Mouse (Mus musculus): ENCODE measurements around the gene Gm26602. TPM values are rescaled to one million over a fixed set of nuclear protein-coding genes. Genes with fewer than 3 reads are reported as not detected.

Gene Gm26602
- 7.0 and 11.2 TPM in 2 replicates for total RNA-seq (2017)

DNA sequence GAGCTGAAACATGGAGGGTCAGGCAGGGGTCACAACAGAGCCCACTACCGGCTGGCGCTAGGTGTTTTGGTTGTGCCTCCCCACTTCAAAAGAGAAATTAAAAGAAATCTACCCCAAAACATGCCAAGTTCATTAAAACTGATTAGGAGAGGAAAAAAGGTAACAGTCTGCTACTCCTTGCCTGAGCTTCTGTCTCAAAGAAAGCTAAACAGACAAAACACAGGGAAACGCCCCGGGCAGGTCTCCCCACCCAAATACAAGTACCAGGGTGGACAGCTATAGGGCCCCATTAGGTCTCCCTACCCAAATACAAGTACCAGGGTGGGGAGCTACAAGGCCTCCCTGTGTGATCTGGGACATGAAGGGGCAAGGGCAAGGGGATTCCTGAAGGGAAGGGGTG lies at the start of gene Gm26602:
TSS of gene Gm26602 (plus strand) at position 301 of the 400 bp plus-strand sequence.
- ATAC-seq (replicated peaks; ENCODE audit: low read depth, poor library complexity, severe bottlenecking) = no peak

DNA sequence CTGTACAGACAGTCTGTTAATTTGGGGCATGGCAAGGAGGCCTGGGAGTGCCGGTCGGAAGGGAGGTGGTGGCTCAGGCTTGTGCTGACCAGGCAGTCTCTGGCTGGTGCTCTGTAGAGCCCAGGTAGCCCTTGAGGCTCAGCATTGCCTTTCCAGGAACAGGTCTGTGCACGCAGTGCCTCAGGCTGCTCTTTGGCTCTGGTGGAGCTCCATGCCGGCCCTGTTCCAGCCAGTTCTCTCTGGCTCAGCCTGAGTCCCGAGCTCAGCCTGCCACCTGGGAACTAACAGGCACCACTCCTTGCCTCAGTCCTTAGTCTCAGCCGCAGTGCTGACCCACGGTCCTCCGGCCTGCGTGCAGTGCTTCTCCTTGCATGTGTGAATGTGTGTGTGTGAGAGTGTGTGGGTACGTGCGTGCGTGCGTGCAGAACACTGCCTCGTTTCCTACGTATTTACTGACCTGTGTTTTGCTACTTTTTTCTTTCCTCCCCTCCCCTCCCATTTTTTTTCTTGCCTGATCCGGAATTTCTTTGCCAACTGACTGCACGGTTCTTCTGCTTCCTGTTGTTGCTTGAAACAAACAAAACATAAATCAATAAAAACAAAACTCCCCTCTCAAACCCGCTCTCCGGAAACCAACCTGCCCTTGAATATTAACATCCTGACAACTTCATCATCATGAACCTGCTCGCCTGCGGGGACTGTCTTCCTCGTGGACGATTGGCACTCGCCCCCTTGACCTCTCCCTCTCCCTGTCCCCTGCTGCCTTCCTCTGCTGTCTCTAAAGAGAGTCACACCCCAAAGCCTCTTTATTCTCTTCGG lies 49.2 kb upstream of the Gm26602 start:
- ATAC-seq (replicated peaks; ENCODE audit: low read depth, poor library complexity, severe bottlenecking) = no peak

DNA sequence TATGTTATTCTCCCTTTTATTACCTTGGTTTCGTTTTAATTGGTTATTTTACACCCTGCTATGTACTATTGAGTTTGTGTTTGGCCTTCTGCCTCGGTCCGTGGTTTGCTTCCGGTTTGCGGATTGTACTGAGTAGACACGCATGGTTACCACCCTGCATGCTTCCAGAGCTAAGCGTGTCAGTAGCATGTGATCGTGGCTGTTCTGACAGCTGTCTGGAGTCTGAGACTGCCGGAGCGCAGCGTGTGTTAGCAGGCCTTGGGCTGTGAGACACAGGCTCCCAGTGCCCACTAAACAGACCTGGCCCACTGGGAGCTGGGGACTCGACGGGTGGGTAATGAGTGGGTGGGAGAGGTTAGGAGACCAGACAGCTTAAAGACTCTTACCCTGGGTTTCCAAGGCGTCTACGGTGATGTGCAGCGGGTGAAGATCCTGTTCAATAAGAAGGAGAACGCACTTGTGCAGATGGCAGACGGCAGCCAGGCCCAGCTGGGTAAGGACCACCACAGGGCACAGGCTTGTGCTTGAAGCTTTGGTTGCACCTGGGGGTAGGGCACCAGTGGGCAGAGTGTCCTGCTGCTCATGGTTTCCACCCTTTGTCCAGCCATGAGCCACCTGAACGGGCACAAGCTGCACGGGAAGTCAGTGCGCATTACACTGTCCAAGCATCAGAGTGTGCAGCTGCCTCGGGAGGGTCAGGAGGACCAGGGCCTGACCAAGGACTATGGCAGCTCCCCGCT lies 48.4 kb upstream of the Gm26602 start:
- ATAC-seq (replicated peaks; ENCODE audit: low read depth, poor library complexity, severe bottlenecking) = no peak

DNA sequence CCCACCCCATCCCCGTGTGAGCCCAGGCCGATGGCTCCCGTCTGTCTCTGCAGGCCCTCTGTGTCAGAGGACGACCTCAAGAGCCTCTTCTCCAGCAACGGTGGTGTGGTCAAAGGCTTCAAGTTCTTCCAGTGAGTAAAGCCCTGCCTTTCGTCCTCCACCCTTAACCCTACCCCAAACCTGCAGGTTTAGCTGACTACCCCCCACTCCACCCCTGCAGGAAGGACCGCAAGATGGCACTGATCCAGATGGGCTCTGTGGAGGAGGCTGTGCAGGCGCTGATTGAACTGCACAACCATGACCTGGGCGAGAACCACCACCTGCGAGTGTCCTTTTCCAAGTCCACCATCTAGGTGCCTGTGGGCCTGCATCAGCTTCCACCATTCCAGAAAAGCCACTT lies 47.7 kb upstream of the Gm26602 start:
- ATAC-seq (replicated peaks; ENCODE audit: low read depth, poor library complexity, severe bottlenecking) = no peak

DNA sequence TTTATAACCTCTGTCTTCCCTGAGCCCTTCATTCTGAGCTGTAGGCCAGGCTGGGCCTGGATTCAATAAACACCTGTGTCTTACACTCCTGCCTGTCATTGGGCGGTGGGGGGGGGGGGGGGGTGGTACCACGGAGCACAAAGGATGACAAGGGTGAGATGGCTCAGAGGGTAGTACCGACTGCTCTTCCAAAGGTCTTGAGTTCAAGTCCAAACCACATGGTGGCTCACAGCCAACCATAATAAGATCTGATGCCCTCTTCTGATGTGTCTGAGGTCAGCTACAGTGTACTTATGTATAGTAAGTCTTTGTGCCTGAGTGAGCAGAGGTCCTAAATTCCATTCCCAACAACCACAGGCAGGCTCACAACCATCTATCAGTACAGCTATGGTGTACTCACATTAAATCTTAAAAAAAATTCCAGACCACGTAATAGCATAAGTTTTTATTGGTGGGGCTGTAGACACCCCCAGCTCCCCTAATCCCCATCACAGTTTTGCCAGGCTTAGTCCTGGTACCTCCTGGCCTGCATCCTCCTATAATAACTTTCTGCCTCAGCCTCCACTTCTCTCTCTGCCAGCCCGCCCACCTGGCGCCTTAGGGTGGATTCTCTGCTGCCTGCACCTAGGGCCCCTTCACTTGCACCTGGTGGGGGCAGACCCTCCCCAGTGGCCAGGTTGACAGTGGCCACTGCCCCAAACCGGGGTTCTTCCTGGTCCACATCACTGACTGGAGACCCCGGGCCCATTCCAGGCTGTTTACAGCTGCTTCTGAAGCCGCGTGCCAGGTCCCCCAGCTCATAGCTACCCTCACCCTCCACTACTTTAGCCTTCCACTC lies 46.1 kb upstream of the Gm26602 start:
- no peak for ATAC-seq (replicated peaks; ENCODE audit: low read depth, poor library complexity, severe bottlenecking)

DNA sequence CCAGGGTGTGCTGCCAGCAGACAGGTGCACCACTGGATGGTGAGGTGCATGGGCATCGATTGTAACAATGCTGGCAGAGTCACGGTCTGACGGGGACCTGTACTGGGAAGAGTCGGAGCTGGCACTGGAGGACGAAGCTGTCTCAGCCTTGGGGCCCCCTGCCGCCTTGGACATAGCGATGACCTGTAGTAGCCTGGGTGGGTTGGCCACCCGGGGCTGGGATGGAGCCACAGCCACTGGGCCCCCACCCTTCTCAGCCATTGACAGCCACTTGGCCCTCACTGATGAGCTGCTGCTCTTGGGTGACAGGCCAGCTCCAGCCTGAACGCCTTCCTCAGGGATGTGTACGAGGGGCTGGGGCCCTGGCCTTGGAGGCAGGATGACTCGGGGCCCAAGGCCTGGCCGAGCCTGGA lies 45.5 kb upstream of the Gm26602 start:
- no peak for ATAC-seq (replicated peaks; ENCODE audit: low read depth, poor library complexity, severe bottlenecking)

DNA sequence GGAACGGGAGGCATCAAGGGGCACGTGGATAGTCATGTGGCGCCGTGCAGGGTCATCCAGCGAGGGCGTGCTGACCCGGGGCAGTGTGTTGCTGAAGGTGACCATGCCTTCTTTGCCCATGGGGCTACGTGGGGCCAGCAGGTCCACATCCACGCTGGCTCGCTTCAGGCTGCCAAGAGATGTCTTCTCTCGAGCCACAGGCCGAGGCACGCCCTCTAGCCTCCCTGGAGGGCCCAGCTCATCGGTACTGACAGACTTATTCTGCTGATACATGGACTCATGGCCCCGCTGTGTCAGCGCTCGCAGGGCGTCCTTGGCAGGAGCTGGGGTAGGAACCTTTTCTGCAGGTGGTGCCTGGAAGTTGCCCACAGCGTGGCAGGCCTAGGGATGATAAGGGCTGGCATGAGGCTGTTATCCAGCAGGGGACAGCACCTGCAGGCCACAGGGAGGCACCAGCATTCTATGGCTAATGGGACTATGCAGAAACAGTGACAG lies 44.8 kb upstream of the Gm26602 start:
- ATAC-seq (replicated peaks; ENCODE audit: low read depth, poor library complexity, severe bottlenecking) = peak; percentile 48

DNA sequence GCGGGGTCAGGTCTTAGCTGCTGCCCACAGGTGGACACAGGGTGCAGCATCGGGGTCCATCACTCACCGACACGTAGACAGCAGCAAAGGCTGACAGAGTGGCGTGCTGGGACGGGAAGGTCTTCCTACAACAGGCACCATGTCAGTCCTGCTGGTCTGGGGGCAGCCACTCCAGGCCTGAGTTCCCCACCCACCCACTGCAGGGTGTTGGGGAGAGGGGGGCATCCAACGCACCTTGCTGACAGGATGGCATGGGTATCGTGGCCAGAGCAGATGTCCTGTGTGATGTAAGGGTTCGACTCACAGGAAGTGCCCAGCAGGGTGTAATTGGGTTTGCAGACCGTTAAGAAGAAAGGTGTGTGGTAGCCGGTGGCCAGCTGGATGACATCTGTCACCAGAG lies 44.1 kb upstream of the Gm26602 start:
- no peak for ATAC-seq (replicated peaks; ENCODE audit: low read depth, poor library complexity, severe bottlenecking)

DNA sequence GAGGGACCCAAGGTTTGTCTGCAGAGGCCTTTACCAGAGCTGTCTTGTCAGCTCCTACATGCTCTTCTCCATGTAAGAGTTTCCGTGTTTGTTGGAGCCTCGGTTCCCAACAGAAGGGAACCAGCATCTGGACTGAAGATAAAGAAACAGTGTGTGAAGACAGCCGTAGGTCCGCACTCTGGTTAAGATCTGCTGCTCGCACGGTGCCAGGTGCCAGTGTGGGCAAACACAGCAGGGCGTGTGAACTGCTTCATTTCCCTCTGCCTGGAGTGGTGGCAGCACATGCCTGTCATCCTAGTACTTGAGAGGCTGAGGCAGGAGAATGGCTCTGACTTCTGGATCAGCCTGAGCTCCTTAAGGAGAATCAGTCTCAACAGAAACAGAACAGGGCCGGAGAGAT lies 38.8 kb upstream of the Gm26602 start:
- no peak for ATAC-seq (replicated peaks; ENCODE audit: low read depth, poor library complexity, severe bottlenecking)

DNA sequence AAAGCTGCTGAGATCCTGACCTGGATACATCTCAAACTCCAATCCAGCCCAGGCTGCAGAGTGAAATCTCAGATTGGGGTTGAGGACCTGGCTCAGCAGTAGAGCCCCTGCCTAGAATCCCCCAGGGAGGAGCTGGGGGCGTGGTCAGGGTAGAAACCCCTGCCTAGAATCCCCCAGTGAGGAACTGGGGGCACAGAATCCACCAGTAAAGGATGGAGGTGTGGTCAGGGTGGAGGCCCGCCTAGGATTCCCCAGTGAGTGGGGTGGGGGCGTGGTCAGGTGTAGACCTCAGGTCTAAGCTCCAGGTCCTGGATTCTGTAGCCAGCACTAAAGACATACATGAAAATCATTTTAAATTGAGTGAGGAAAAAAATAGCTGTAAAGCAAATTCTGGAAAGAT lies 37.8 kb upstream of the Gm26602 start:
- ATAC-seq (replicated peaks; ENCODE audit: low read depth, poor library complexity, severe bottlenecking) = no peak

DNA sequence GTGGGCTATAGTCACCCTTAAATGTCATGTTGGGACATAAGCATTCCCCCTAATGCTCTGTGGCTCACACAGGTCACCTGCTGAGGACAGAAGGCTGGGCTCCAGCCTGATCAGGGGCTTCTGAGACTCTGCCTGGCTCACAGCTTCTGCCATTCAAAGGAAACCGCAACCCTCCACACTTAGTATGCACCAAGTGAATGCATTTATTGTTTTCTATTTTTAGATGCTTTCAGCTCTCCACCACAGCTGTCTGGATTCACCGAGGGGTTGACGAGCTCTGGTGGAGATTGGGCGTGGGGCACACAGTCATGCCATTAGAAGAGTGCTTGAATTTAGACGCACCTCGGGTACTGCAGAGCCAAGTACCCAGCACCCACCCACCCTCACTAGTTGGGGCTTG lies 37.3 kb upstream of the Gm26602 start:
- no peak for ATAC-seq (replicated peaks; ENCODE audit: low read depth, poor library complexity, severe bottlenecking)

DNA sequence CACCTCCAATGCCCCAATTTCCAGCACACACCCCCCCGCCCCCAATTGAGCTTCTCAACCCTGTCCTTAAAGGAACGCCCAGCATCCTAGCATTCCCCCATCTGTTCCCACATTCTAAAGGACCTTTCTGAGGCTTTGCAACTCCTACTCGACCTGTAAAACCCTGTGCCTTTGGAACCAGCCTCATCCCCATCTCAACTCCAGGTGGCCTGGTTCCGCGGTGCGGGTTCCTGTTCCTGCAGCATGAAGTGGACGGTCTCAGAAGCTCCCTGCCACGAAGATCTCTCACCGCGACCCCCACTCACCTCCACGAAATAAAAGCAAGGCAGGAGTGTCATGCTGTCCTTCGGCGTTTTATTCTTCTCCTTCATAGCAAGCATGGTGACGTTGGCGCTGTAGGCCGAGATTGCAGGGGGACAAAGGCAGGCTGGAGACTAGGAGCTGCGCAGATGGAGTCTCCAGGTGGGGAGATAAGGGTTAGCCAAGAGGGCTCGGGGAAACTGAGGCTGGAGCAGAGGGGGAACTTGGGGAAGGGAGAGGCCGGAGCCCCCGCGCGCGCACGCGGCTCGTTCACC lies 36.9 kb upstream of the Gm26602 start:
- no peak for ATAC-seq (replicated peaks; ENCODE audit: low read depth, poor library complexity, severe bottlenecking)

DNA sequence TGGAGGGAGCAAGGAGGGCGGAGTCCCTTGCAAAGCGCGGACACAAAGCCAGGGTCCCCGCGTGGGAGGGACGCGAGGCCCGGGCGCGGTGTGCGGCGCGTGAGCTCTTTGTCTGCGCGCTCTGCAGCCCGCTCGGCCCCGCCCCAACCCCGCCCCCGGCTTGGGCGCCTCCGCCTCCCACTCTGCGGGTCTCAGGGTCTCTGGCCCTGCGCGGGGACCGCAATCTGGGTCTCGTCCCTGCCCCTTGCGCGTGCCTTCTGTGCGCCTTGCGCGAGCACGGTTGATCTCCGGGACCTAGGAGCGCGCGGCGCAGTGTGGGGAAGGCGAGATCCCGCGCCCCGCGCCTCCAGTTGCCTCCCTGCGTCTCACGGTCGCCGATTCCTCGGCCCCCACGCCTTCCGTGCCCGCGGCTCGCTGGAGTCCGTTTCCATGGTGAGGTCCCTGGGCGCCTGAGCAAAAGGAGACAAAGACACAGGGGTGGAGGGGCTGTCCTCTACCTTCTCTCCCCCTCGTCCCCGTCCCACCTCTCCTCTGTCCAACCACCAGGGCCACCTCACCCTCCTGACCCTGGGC lies 36.3 kb upstream of the Gm26602 start, which contains the start of the genes Prtn3 and Plppr3:
TSS of gene Prtn3 (plus strand) at position 187 of the 573 bp plus-strand sequence.
TSS of gene Plppr3 (minus strand) at position 345 of the 573 bp plus-strand sequence.
- peak; percentile 20; the same call in 1 of the 2 replicates for ATAC-seq (replicated peaks; ENCODE audit: low read depth, poor library complexity, severe bottlenecking)

DNA sequence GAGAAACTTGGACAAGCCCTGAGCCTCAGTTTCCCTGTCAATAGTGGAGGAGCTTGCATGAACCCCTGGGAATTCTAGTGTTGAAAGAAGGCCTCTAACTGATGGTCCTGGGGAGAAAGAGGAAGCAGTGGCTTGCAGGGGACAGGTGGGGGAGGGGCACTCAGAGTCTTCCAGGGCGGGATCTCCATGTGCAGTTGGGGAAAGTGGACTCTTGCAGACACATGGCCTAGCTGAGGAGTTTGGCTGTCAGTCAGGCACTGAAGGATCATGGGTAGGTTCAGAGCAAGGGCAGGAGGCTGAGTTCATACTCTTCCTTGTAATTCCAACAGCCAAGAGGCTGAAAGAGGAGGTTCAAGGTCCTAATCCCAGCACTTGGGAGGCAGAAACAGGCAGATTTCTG lies 33.5 kb upstream of the Gm26602 start:
- ATAC-seq (replicated peaks; ENCODE audit: low read depth, poor library complexity, severe bottlenecking) = peak; percentile 34

DNA sequence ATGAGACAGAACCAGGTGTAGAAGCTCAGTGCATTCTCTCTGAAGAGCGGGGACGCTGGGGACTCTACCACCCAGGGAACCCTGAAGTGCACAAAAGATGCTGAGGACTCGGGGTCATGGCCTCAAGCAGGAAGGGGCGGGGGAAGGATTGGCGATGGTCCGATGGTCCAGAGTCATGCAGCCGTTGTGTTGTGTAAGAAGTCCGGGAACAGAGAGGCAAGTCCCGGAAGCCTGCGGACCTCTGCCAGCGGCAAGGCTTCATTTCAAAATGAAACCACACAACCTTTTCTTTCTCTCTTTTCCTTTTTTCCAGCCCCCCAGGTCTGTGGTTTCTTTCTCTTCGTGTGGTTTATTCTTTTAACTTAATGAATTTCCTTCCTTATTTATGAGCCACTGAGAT lies 32.9 kb upstream of the Gm26602 start:
- peak; percentile 59 for ATAC-seq (replicated peaks; ENCODE audit: low read depth, poor library complexity, severe bottlenecking)

DNA sequence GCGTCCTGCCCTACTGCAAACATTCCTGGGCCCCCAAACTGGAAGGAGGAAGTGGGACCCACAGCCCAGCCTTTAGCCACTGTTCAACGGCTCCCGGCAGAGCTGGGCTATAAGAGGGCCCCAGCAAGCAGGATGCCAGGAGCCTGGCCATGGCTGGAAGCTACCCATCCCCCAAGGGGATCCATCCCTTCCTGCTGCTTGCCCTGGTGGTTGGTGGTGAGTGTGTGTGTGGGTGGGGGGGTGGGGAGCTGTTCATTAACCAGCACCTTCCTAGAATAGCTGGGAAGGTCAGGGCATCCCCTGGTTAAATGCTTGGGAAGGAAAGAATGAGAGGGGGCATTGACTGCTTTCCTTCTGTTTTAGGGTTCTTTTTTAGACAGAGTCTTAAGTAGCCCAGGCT lies 31.1 kb upstream of the Gm26602 start:
- ATAC-seq (replicated peaks; ENCODE audit: low read depth, poor library complexity, severe bottlenecking) = no peak

DNA sequence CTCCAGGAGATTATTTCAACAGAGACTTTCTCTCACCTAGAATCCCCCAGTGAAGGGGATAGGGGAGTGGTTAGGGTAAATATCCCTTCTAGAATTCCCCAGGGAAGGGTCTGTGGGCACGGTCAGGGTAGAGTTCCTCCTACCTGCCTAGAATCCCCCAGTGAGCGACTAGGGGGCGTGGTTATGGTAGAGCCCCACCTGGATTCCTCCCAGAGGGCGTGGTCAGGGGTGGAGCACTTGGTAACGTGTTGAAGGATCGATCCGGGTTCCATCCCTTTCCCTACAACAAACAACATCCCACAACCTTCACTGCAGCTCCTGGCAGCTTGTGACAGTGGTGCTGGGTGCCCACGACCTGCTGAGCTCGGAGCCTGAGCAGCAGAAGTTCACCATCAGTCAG lies 29.9 kb upstream of the Gm26602 start:
- no peak for ATAC-seq (replicated peaks; ENCODE audit: low read depth, poor library complexity, severe bottlenecking)

DNA sequence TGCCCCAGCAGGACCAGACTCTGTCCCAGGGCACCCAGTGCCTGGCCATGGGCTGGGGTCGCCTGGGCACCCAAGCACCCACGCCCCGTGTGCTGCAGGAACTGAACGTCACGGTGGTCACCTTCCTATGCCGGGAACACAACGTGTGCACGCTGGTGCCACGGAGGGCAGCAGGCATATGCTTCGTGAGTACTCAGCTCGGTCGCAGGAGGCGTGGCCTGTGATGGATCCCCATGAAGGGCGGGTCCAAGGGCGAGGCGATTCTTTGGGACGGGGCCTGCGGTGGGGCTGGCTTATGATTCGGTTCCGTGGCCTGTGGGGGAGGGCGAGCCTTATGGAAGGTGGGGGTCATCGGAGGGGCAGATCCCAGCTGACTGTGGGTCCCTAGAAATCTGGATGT lies 28.7 kb upstream of the Gm26602 start:
- peak; percentile 23; the same call in 1 of the 2 replicates for ATAC-seq (replicated peaks; ENCODE audit: low read depth, poor library complexity, severe bottlenecking)

DNA sequence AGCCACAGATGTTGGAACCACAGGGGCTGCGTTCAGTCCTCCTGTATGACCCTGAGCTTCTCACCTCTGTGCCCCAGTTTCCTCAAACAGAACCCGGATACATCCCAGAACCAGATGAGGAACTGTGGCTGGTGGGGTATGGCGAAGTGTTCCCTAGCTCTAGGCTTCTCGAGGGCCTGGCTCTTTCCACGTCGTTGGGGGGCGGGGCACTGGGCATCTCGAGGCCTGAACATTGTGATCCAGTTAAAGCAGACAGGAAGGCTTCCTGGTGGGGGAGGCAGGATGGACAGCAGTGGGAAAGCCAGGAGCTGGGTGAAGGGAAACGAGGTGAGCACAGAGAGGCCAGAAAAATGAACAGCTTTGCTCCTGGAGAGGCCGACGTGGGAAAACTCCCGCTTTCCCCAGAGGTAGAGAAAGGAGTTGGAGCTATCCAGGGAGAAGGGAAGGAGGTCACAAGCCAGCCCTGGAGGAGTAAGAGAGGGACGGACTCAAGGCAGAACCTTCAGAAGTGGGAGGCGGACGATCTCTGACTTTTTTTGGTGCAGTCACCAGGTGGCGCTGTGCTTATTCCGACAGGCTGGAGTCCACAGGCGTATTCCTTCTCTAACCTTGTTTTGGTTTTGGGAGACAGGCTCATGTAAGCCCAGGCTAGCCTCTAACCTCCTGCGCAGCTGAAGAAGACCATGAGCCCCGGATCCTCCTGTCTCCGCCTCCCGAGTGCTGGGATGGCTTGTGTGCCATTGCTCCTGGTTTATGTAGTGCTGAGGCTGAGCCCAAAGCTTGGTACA lies 27.2 kb upstream of the Gm26602 start:
- peak; percentile 34 for ATAC-seq (replicated peaks; ENCODE audit: low read depth, poor library complexity, severe bottlenecking)

All from common myeloid progenitor, adult 5-6 weeks (primary cell).